Mouse (Mus musculus): ENCODE data around the gene Arhgef2.

The Arhgef2 gene

DNA sequence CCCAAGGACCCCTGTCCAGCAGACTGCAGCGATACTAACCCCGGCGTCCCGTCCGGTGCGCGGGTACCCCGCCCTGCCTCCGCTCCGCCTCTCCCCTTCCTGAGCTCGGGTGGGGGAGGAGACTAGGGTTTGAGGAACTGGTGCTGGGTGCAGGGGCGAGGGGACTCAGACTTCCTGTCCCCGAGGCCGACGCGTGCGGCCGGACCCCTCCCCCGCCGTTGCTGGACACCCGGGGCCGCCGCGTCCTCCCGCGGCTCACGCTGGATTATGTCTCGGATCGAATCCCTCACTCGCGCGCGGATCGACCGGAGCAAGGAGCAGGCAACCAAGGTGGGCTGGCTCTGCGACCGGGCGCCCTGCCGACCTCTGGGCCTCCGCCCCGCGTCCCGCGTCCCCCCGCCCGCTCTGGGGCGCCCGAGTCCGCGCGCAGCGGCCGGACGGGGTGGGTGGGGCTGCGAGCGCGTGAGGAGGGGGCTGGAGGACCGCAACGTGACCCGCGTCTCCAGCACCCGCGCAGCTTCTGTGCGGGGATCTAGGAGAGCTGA is 15.3 kb downstream of the Arhgef2 start:
- DNase-seq (ENCODE audit: low read depth, low spot score) = peak; percentile 81

DNA sequence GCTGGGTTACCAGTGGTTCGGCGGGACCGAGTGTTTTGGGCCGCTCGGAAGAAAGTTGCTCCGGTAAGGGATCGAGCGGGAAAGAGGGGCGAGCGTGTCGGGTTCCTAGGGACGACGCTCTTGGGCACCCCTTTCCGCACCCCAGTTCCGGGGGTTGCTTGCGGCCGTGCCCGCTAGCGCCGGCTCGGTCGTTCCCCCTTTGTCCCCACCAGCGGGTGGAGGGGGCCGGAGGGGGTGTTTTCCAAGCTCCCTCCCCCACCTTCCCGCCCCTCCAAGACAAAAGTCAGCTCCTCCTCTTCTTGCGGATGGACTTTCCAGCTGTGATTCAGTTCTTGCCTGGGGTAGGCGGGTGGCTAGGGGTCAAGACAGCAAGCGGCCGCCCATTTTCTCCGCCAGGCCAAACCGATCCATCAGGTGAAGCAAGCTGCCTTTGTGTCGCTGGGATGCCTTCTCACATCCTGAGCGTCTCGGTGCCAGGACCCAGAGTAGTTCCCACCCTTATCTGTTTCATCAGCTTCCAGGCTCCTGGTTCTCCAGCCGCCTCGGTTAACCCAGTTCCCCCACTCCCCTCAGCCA is 15.9 kb downstream of the Arhgef2 start:
- DNase-seq (ENCODE audit: low read depth, low spot score) = peak; percentile 86

DNA sequence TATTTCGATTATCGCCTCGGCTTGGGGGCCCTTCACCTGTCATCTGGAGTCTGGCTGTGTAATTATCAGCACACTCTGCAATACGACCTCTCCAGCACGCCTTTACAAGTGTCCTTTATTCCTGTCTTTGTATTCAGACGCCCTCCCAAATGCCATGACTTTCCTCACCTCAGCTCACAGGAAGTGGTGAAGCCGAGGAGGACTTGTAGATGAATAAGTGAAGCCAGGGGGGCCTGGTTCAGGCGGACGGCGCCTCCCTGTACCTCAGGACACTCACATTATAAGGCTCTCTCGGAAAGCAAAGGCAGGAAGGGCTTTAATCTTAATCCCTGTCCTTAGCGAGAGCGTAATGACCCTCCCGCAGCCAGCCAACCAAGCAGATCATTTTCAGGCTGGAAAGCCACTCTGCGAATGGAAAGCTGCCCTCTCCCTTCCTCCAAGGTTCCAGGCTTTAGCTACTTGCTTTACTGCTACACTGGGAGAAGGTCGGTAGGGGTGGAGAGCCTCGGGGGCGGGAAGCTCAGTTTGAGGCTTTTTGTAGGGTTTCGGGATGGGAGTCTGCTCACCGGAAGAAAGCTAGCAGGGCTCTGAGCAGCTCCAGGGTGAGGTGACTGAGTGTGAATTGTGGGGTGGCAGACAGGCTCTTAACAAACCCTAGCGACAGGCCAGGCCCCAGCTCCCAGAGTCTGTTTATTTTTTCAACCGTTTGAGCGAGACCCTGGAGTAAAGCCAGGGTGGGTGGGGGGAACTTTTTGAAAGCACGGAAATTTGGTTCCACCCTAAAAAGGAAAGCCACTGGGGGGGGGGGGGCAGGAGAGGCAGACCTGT is 16.6 kb downstream of the Arhgef2 start:
- peak; percentile 39 for DNase-seq (ENCODE audit: low read depth, low spot score)

DNA sequence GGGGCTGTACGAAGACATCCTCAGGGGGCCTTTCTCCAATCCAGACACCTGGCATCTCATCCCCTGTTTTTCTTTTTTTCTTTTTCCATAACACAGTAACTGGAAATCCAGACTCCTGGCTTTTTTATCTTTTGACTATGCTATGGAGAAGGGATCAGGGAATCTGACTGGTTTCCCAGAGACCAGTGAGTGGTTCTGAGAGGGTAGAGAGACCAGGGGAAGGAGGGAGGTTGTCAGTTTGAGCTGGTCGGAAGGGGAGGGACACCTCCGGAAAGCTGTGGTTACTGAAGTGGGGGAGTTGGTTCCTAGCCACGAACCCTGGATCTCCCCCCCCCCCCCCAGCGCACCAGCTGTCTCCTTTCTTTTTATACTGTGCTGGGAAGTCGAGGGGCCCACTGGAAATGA is 17.2 kb downstream of the Arhgef2 start:
- no peak for DNase-seq (ENCODE audit: low read depth, low spot score)

DNA sequence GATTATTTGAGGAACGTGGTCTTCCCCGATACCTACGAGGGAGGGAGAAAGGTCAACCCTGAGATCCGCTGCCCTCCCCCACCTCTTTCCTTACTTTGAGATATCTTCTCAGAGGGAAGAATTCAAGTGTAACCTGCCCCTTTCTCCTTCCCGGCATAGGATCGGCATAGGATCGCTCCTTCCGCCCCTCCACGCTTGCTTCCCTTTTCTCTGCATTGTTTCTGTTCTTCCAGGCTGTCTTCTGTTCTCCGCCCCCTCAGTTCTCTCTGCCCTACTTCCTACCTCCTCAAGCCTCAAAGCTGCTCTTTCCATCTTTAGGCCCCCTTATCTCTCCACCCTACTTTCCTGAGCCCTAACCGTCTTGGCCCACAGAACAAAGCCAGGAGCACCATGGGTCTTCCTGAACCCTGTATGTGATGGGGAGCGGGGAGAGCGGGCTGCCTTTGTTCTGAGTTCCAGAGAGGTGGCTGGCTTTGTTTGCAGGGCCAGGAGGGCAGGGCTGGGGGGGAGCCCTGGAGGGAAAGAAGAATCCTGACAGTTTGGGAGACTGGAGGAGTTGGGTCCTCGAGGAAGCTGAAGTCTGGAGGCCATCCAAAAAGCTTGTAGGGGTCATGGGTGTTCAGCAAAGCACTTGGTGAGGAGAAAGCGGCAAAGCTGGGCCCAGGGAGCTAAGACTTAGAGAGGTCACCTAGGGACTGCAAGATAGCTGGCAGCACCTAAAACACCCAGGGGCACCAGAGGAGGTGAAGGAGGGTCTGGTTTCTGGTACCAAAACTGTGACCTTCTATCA is 17.8 kb downstream of the Arhgef2 start:
- DNase-seq (ENCODE audit: low read depth, low spot score) = peak; percentile 80

DNA sequence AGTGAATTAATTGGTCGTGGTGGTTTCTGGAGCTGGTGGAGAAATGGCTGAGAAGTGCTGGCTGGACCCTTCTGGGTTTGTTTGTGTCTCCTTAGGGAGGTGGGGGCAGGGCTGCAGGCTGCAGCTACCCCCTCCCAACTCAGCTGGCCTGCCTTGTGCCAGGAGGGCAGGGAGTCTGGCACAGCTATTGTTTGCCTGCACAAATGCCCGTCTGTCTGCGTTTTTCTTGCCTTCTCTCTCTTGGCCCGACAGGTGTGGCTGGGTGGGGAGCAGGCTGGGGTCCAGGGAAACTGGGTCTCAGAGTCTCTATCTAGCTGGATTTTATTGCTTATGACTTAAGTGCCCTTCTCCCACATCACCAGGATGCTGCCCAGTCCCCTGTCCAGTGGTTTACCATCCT is 18.6 kb downstream of the Arhgef2 start:
- DNase-seq (ENCODE audit: low read depth, low spot score) = no peak

DNA sequence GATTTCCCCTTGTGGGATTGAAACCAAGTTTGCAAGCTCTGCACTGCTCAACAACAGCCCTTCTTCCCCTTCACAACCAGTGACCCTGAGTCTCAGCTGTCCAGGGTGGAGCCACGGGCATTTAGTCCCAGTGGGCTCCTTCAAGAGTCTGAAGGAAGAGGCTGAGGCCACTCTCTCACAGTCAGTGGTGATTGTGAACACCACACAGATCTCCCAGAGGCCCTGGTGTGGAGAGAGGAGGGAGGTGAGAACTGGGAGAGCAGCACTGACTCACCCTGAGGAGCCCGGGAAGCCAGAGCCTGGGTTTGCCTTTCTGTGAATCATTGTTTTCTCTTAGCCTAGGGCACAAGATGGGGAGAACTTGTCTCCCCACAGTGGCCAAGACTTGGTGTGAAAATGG is 19.2 kb downstream of the Arhgef2 start:
- no peak for DNase-seq (ENCODE audit: low read depth, low spot score)

DNA sequence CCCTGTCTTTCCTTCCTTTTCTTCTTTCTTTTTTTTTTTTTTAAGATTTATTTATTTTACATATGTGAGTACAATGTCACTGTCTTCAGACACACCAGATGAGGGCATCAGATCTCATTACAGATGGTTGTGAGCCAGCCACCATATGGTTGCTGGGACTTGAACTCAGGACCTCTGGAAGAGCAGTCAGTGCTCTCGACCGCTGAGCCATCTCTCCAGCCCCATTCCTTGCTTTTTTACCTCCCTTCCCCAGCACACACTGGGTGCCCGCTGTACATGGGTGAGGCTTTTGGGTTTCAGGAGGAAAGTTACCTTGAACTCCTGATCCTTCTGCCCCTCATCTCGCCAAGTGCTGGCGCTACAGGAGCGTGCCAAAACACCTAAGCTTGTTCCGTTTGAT is 19.8 kb downstream of the Arhgef2 start:
- DNase-seq (ENCODE audit: low read depth, low spot score) = no peak

DNA sequence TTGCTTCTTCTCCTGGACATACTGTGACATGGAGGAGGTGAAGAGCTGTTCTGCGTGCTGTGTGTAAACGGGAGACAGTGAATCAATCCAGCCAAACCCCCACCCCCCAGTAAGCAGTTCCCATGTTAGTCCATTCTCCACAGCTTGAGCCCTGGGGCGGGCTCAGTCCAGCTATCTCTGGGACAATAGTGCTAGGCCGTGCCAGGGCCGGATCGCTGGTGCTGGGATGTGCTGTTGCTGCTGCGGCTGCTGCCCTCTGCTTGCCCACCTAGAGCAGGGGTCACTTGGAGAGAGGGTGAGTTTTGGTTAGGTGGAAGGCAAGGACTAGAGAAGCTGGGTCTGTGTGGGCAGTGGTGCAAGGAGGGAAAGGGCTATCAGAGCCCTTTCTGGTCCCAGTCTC is 20.6 kb downstream of the Arhgef2 start:
- DNase-seq (ENCODE audit: low read depth, low spot score) = no peak

DNA sequence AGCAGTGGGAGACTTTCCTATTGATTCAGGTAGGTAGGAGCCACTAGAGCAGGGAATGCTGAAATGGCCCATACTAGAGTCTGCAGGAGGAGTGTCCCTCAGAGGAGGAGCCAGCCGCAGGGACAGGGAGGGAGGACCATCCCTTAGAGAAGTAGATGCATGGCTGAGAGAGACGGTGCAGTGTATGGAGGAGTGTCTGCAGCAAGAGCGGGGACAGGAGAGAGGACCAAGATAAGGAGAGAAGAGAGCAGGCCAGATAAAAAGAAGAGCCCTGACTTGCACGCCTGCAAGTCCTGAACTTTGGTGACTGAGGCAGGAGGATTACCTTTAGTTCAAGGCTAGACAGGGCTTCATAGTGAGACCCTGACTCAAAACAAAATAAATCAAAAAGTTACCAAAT is 21.3 kb downstream of the Arhgef2 start:
- no peak for DNase-seq (ENCODE audit: low read depth, low spot score)

DNA sequence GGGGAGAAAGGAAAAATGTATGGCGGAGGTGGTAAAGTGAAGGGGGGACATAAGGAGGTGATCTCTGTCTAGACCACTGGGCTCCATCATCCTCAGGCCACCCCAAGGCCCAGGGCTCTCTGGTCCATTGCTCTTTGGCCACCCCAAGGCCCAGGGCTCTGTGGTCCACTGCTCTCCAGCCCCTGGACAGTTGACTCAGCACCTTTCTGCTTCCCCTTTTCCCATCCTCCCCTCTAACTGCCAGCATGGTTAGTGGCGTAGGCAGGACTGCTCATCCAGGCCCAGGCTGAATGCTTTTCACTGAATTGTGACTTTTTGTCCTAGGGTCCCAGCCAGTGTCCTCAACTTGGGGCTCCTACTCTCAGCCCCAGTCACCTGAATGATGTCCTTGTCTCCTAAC is 21.8 kb downstream of the Arhgef2 start:
- no peak for DNase-seq (ENCODE audit: low read depth, low spot score)

DNA sequence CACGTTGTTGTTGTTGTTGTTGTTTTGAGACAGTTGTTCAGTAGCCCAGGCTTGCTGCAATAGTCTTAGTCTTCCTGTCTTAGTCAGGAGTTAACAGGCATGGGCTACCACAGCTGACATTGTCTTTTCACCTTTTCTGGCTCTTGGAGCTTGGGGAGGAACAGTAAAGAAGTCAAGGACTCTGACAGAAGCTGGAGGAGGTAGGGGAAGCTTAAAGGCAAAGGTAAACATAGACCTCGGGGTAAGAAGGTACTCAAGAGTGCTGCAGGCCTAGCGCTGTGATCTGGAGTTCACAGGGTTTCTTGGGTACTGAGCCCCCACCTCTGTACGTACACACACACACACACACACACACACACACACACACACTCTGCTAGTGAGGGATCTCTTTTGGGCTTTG is 23.0 kb downstream of the Arhgef2 start:
- DNase-seq (ENCODE audit: low read depth, low spot score) = no peak

DNA sequence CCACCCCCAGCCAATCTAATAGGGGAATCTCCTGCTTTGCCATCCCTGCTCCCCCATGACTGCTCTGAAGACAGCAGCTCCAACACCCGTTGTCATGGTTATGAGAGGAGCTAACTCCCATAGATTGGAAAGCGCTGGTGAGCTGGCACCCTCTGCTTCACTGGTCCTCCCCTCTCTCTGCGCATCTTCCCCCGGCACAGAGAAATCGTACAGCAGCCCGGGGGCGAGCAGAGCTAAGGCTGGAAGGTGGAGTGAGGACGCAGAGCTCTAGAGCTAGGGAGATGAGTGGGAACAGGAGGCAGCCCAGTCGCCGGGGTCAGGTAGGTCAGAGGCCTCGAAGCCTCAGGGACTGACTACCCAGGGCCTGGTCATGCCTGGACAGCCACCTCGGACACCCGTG is 23.5 kb downstream of the Arhgef2 start:
- no peak for DNase-seq (ENCODE audit: low read depth, low spot score)

DNA sequence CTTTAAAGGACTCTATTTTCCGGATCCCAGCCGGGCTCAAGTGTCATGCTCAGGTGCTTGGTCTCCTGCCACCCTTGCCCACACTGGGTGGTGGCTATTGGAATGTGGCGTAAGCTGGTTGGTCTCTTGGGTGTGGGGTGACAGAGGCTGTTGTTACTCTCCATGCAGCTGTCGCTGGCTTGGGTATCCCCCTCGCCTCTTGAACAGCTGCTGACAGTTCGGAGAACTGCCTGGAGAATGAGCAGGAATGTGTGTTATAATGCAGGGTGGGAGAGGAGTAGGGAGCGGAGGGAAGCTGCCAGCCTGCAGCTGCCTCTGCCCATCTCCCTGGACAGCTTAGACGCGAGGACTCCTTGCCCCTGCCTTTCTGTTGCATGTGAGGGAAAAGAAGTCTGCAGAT is 24.3 kb downstream of the Arhgef2 start:
- no peak for DNase-seq (ENCODE audit: low read depth, low spot score)

DNA sequence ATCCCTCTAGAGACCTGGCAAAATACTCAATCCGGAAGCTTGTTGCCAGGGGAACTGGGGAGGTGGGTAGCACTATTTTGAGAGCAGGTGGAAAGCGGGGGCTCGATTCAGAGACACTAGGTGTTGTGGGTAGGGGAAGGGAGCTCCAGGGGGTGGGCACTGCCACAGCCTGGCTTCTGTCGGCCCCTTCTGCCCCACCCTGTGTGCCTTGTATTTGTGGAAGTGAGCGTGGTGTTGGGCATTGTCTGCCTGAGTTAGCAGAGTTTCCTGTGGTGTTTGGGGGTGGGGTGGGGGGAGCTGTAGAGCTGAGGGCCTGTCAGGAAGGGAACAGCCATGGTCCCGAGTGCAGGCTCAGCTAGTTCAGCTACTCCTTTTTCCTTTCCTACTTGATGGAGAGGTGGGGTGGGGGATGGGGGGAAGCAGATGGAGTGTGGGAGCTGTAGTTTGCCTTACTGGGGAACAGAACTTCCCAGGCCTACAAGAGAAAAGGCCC is 25.1 kb downstream of the Arhgef2 start:
- DNase-seq (ENCODE audit: low read depth, low spot score) = peak; percentile 48

DNA sequence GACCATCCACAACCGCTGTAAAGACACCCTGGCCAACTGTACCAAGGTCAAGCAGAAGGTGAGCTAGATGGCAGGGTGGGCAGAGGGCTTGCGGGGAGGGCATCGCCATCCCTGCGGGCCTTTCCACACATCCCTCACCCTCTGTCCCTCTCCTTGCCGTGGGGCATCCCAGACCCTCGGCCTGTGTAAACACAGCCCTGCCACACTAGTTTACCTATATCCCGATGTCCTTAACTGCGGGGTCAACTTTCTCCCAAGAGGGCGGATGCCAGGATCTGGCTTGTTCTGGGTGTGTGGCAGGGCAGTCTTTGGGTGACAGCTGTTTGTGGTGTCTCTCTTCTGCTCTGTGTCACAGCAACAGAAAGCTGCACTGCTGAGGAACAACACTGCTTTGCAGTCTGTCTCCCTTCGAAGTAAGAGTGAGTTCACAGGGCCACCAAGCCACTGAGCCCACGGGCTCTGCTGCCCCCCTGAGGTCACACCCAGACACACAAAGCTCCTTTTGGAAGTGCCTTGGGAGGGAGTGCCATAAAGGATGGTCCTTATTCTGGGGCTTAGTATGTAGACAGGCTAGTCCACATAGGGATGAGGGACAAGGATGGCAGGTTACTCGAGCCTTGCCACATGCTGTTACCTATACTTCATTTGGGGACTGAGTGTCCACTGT is 26.3 kb downstream of the Arhgef2 start:
- peak; percentile 47 for DNase-seq (ENCODE audit: low read depth, low spot score)

DNA sequence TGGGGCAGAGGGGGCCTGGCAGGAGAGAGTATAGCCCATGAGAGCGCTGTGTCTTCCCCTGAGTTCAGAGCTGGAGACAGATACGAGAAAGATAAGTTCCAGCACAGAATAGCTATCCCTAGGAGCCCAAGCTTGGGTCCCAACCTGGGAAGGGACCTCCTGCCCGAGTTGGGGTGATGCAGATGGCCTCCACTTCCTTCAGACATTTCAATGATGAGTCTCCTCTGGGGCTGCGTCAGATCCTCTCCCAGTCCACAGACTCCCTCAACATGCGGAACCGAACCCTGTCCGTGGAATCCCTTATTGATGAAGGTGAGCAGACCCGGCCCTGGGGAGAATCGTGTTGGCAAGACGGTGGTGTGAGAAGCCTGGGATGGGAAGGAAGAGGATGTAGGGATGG is 27.3 kb downstream of the Arhgef2 start:
- DNase-seq (ENCODE audit: low read depth, low spot score) = no peak

DNA sequence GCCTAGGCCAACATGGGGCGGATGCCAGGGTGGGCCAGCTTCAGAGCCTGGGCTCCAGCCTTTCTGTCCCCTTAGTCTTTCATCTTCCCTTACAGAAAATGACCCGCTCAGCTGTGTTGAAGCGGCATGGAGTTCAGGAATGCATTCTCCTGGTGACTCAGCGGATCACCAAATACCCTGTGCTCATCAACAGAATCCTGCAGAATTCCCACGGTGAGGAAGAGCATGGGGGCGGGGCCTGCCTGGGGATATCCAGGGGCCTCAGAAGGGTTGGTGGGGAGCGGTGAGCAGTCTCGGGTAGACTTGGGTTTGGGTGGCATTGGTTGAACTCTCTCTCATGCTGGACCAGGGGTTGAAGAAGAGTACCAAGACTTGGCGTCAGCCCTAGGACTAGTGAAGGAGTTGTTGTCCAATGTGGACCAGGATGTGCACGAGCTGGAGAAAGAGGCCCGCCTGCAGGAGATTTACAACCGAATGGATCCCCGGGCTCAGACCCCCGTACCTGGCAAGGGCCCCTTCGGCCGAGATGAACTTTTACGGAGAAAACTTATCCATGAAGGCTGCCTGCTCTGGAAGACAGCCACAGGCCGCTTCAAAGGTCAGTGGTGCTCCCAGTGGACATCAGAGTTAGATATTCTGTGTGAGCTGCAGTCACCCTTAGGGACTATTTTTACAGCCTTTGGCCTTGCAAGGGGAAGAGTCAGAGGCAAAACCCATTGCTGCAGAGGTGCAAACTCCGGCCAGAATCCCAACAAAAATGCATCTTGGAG is 29.9 kb downstream of the Arhgef2 start:
- DNase-seq (ENCODE audit: low read depth, low spot score) = peak; percentile 33

DNA sequence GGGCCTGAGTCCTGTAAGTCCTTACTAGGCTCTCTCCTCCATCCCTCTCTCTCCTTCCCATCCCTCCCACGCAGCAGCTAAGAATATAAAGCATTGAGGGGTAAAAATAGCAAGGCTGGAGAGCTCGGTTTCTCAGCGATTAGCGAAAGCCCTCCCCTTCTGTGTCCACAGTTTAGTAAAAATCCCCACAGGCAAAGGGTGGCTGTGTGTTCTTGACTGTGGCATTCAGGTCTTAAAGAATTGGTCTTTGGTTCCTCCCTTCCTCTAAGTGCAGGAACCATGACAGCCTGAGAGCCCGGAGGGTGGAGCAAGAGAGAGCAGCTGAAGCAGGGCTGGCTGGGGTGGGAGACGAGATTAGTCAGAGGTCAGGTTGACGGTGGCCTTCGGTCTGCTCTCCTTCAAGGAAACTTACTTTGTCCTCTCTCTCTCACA is 30.8 kb downstream of the Arhgef2 start:
- DNase-seq (ENCODE audit: low read depth, low spot score) = peak; percentile 43

DNA sequence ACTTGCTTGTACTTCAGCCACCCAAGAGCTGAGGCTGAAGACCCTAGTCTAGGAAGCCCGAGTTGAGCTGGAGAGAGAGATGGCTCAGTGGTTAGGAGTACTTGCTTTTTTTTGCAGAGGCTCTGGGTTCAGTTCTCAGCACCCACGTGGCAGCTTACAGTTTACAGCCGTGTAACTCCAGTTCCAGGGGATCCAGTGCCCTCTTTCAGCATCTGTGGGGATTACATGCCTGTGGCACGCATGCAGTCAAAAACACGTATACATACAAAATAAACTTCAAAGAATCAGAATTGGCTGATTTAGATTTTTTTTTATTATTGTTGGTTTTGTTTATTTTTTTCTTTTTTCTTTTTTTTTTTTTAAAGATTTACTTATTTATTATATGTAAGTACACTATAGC is 31.4 kb downstream of the Arhgef2 start:
- DNase-seq (ENCODE audit: low read depth, low spot score) = peak; percentile 32

DNA sequence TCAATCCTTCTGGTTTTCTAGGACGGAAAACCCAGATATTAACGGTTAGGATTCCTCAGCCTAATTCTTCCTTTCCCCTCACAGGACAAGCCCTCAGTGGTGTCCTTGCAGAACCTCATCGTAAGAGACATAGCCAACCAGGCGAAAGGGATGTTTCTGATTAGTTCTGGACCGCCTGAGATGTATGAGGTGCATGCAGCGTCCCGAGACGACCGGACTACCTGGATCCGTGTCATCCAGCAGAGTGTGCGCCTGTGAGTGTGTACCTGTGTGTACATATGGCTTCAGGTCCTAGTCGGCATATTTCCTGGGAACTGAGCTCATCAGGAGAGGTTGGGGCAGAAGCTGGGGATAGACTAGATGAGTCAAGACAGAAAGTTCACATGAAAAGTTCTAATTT is 33.5 kb downstream of the Arhgef2 start:
- DNase-seq (ENCODE audit: low read depth, low spot score) = no peak
